Mouse (Mus musculus) pancreas, adult 10 weeks (tissue): ENCODE data around the gene Adgrl2. TPM values are rescaled to one million over a fixed set of nuclear protein-coding genes. Genes with fewer than 3 reads are reported as not detected.

Source experiments
- polyA plus RNA-seq: library from polyadenylated mRNA; stranded (reverse); fragments of 350-450 nt; fragmentation: Illumina TruSeq; extraction: RNeasy Lipid Tissue Mini Kit (QIAGEN cat#74804); gene quantifications from one replicate; pipeline ENCODE4 v1.2.3, GENCODE M21; 2015; ENCODE audit warnings: low read depth, low replicate concordance; ENCODE audit not compliant: insufficient read depth

Adgrl2 gene
- 8.1 TPM for polyA plus RNA-seq

GRCm38 (mm10) chr3:148990531-148991003 is at the start of gene Adgrl2:
Gene Adgrl2, minus strand, starts transcription at chr3:148990555.

